Mouse (Mus musculus) MEL (cell line): ENCODE results near the gene Hoxb5. TPM values are rescaled to one million over a fixed set of nuclear protein-coding genes. Genes with fewer than 3 reads are reported as not detected.

Source experiments
- DNase-seq: peaks from one replicate; pipeline ENCODE4 v3.0.0; 2011; ENCODE audit warnings: low read depth, low spot score
- H3K27ac ChIP-seq: 2 replicates; pipeline ENCODE4 v1.5.1; 2012; ENCODE audit warnings: low read depth, mild to moderate bottlenecking, control low read depth, low read length, moderate library complexity; ENCODE audit not compliant: control insufficient read depth
- H3K27me3 ChIP-seq, 2 experiments: fragments of 150-350 bp in 1 of 2; sonication (generic) in 1 of 2; 2 replicates each; pipeline ENCODE4 v1.6.1; 2012; ENCODE audit warnings: low read length in 2 of 2, mild to moderate bottlenecking in 2 of 2, improper control_type of control experiment in 1 of 2, moderate library complexity in 1 of 2; ENCODE audit not compliant: insufficient read depth in 2 of 2, control insufficient read depth in 1 of 2
- H3K36me3 ChIP-seq, 2 experiments: 2 replicates each; pipeline ENCODE4 v1.6.1; 2012 to 2014; ENCODE audit warnings: low read length in 2 of 2, improper control_type of control experiment in 1 of 2, inconsistent platforms in 1 of 2, mild to moderate bottlenecking in 1 of 2; ENCODE audit not compliant: insufficient read depth in 2 of 2, control insufficient read depth in 1 of 2
- H3K4me1 ChIP-seq, 2 experiments: fragments of 150-350 bp in 1 of 2; sonication (generic) in 1 of 2; 2 replicates each; pipeline ENCODE4 v1.6.1; 2012; ENCODE audit warnings: low read length in 2 of 2, improper control_type of control experiment in 1 of 2, mild to moderate bottlenecking in 1 of 2; ENCODE audit not compliant: insufficient read depth in 2 of 2, control insufficient read depth in 1 of 2
- H3K4me3 ChIP-seq, 2 experiments: fragments of 150-350 bp in 1 of 2; sonication (generic) in 1 of 2; 2 replicates each; pipeline ENCODE4 v1.5.1; 2012; ENCODE audit warnings: low read depth in 2 of 2, low read length in 2 of 2, mild to moderate bottlenecking in 2 of 2, moderate library complexity in 2 of 2, control low read depth in 1 of 2, improper control_type of control experiment in 1 of 2; ENCODE audit not compliant: control insufficient read depth in 1 of 2, insufficient read depth in 1 of 2
- H3K79me2 ChIP-seq: 2 replicates; pipeline ENCODE4 v1.6.1; 2012; ENCODE audit warnings: mild to moderate bottlenecking, low read length, moderate library complexity; ENCODE audit not compliant: control insufficient read depth, poor library complexity, insufficient read depth
- H3K9ac ChIP-seq: 2 replicates; pipeline ENCODE4 v1.6.1; 2012; ENCODE audit warnings: low read depth, mild to moderate bottlenecking, control low read depth, low read length, moderate library complexity; ENCODE audit not compliant: control insufficient read depth, poor library complexity, severe bottlenecking
- H3K9me3 ChIP-seq: fragments of 150-350 bp; sonication (generic); replicated peaks from 2 replicates; pipeline ENCODE4 v1.6.1; 2012; ENCODE audit warnings: mild to moderate bottlenecking, low read length, improper control_type of control experiment, moderate library complexity; ENCODE audit not compliant: insufficient read depth
- E2F4 ChIP-seq: IDR thresholded peaks from 2 replicates; pipeline ENCODE4 v1.6.1; 2011; ENCODE audit warnings: low read depth, low read length, improper control_type of control experiment, borderline replicate concordance
- EP300 ChIP-seq, 2 experiments: IDR thresholded peaks; 2 replicates each; pipeline ENCODE4 v1.6.1; 2011; ENCODE audit warnings: improper control_type of control experiment in 2 of 2, low read length in 2 of 2, low read depth in 1 of 2, mild to moderate bottlenecking in 1 of 2
- JUND ChIP-seq: IDR thresholded peaks from 2 replicates; pipeline ENCODE4 v1.6.1; 2011; ENCODE audit warnings: low read depth, mild to moderate bottlenecking, improper control_type of control experiment, low read length
- KAT2A ChIP-seq: conservative IDR thresholded peaks from 2 replicates; pipeline ENCODE4 v1.6.1; 2012; ENCODE audit warnings: low read depth, low read length, improper control_type of control experiment, inconsistent platforms
- MAX ChIP-seq: IDR thresholded peaks from 2 replicates; pipeline ENCODE4 v1.6.1; 2011; ENCODE audit warnings: low read length, improper control_type of control experiment
- MEF2A ChIP-seq: IDR thresholded peaks from 2 replicates; pipeline ENCODE4 v1.6.1; 2014; ENCODE audit warnings: low read depth, mild to moderate bottlenecking, inconsistent platforms, low read length, improper control_type of control experiment; ENCODE audit not compliant: poor library complexity, insufficient replicate concordance, severe bottlenecking; ENCODE audit errors: extremely low read depth
- MXI1 ChIP-seq: IDR thresholded peaks from 2 replicates; pipeline ENCODE4 v1.6.1; 2011; ENCODE audit warnings: mild to moderate bottlenecking, low read depth, low read length, improper control_type of control experiment
- MYC ChIP-seq: IDR thresholded peaks from 2 replicates; pipeline ENCODE4 v1.6.1; 2011; ENCODE audit warnings: low read depth, mild to moderate bottlenecking, low read length, improper control_type of control experiment, moderate library complexity
- NELFE ChIP-seq: IDR thresholded peaks from 2 replicates; pipeline ENCODE4 v1.6.1; 2011; ENCODE audit warnings: low read depth, low read length, improper control_type of control experiment
- POLR2AphosphoS2 ChIP-seq: IDR thresholded peaks from 2 replicates; pipeline ENCODE4 v1.6.1; 2011; ENCODE audit warnings: low read length, improper control_type of control experiment
- RCOR1 ChIP-seq: IDR thresholded peaks from 2 replicates; pipeline ENCODE4 v1.6.1; 2012; ENCODE audit warnings: low read depth, mild to moderate bottlenecking, inconsistent platforms, low read length, improper control_type of control experiment
- TBP ChIP-seq: IDR thresholded peaks from 2 replicates; pipeline ENCODE4 v1.8.0; 2011; ENCODE audit warnings: low read depth, low read length, improper control_type of control experiment
- USF2 ChIP-seq, 2 experiments: IDR thresholded peaks; 2 replicates each; pipeline ENCODE4 v1.6.1; 2011 to 2012; ENCODE audit warnings: improper control_type of control experiment in 2 of 2, low read length in 2 of 2, borderline replicate concordance in 1 of 2, inconsistent platforms in 1 of 2, low read depth in 1 of 2, mild to moderate bottlenecking in 1 of 2; ENCODE audit not compliant: insufficient read depth in 1 of 2
- ZMIZ1 ChIP-seq: IDR thresholded peaks from 2 replicates; pipeline ENCODE4 v1.6.1; 2012; ENCODE audit warnings: low read depth, mild to moderate bottlenecking, inconsistent platforms, low read length, improper control_type of control experiment, moderate library complexity
- polyA plus RNA-seq, 2 experiments: library from polyadenylated mRNA; stranded (reverse) in 1 of 2; unstranded in 1 of 2; fragments of >175 nt in 1 of 2; fragments of >200 nt in 1 of 2; gene quantifications; 2 replicates each; pipeline versions ENCODE4 v1.2.1 to v1.2.4; 2012; ENCODE audit warnings: low replicate concordance in 2 of 2, low read depth in 1 of 2; ENCODE audit not compliant: insufficient read length in 2 of 2, insufficient read depth in 1 of 2, missing spikeins in 1 of 2
- total RNA-seq: library from RNA; depleted of rRNA; stranded (reverse); fragments of 300-350 nt; gene quantifications from 2 replicates; pipeline ENCODE4 v1.2.3, GENCODE M21; 2012

Gene Hoxb5
- total and polyA plus RNA-seq, 3 experiments, result not detected

- H3K4me1 ChIP-seq, result no peaks in the 10 kb centered on the region
- peaks cover 0 to 3% of the 10 kb centered on the region in 2 experiments; a peak in 2 of 4 replicates for H3K27me3 ChIP-seq
- no peak for TF ChIP-seq KAT2A
- TF ChIP-seq USF2 (IDR thresholded peaks at IDR 0.05; ENCODE audit: borderline replicate concordance in 1 of 2, insufficient read depth in 1 of 2, low read depth in 1 of 2, low read length in 2 of 2), result no peak
- H3K79me2 ChIP-seq, result no peaks in the 10 kb centered on the region
- H3K4me3 ChIP-seq, result no peak within 1 kb of the TSS
- no peak within 1 kb of the TSS for H3K9ac ChIP-seq
- no peak within 1 kb of the TSS for H3K27ac ChIP-seq
- no peaks in the 10 kb centered on the region for H3K36me3 ChIP-seq
- no peak for DNase-seq
- H3K9me3 ChIP-seq, result no peaks in the 10 kb centered on the region
Measured at GRCm38 (mm10) chr11:96350341-96350624, 47.1 kb downstream of the Hoxb5 start, which contains the start of gene Hoxb2. Gene Hoxb2, plus strand, starts transcription at chr11:96350525.

GRCm38 (mm10) chr11:96350791-96351190 lies 47.7 kb downstream of the Hoxb5 start:
- H3K9ac ChIP-seq, result no peak overlapping the region
- H3K36me3 ChIP-seq, result no peaks in the 10 kb centered on the region
- H3K4me1 ChIP-seq, result no peaks in the 10 kb centered on the region
- no peaks in the 10 kb centered on the region for H3K9me3 ChIP-seq
- no peak for DNase-seq
- no peak overlapping the region for H3K27ac ChIP-seq
- peaks cover 0 to 3% of the 10 kb centered on the region in 2 experiments; a peak in 2 of 4 replicates for H3K27me3 ChIP-seq
- no peaks in the 10 kb centered on the region for H3K79me2 ChIP-seq
- no peak overlapping the region for H3K4me3 ChIP-seq
- TF ChIP-seq MAX, result no peak

- no peak overlapping the region for H3K4me3 ChIP-seq
- H3K9me3 ChIP-seq, result no peaks in the 10 kb centered on the region
- TF ChIP-seq RCOR1, result no peak
- TF ChIP-seq E2F4, result no peak
- TF ChIP-seq MYC, result no peak
- no peak for TF ChIP-seq EP300 (IDR thresholded peaks at IDR 0.05; ENCODE audit: low read depth in 1 of 2, low read length in 2 of 2)
- TF ChIP-seq NELFE, result no peak
- TF ChIP-seq POLR2AphosphoS2, result no peak
- TF ChIP-seq MEF2A, result no peak
- no peak for TF ChIP-seq ZMIZ1
- no peak for TF ChIP-seq TBP
- no peak for TF ChIP-seq MXI1
- TF ChIP-seq JUND, result no peak
- TF ChIP-seq, all 39 proteins: peak for 0
- H3K27me3 ChIP-seq, result peaks cover 0 to 4% of the 10 kb centered on the region in 2 experiments; a peak in 2 of 4 replicates
- no peak overlapping the region for H3K9ac ChIP-seq
- no peaks in the 10 kb centered on the region for H3K4me1 ChIP-seq
- no peaks in the 10 kb centered on the region for H3K79me2 ChIP-seq
- H3K27ac ChIP-seq, result no peak overlapping the region
- no peaks in the 10 kb centered on the region for H3K36me3 ChIP-seq
- no peak for DNase-seq
Measured at GRCm38 (mm10) chr11:96351312-96351711, 48.2 kb downstream of the Hoxb5 start.
